Mouse (Mus musculus): ENCODE results near the gene Srsf3.
"Not testable (repeated sequence)": the region's sequence is repeated elsewhere in the genome, so short reads cannot be mapped to it uniquely, and the experiment has no call there.

The Srsf3 gene

GRCm38 (mm10) chr17:29063121-29063987 is 30.9 kb downstream of the Srsf3 start:
- no peak for DNase-seq (ENCODE audit: low spot score in 2 of 2)

GRCm38 (mm10) chr17:29063988-29064285 is 31.5 kb downstream of the Srsf3 start:
- DNase-seq (ENCODE audit: low spot score in 2 of 2), result no peak

- no peak for DNase-seq (ENCODE audit: low spot score in 2 of 2)
Observed at GRCm38 (mm10) chr17:29065245-29065940, 33.0 kb downstream of the Srsf3 start.

- no peak for DNase-seq (ENCODE audit: low spot score in 2 of 2)
Observed at GRCm38 (mm10) chr17:29065971-29066370, 33.5 kb downstream of the Srsf3 start.

- DNase-seq (ENCODE audit: low spot score in 2 of 2), result not testable (repeated sequence)
Observed at GRCm38 (mm10) chr17:29067416-29067815, 35.0 kb downstream of the Srsf3 start.

GRCm38 (mm10) chr17:29067847-29068246 is 35.4 kb downstream of the Srsf3 start:
- no peak for DNase-seq (ENCODE audit: low spot score in 2 of 2)

GRCm38 (mm10) chr17:29069063-29069462 is 36.6 kb downstream of the Srsf3 start:
- DNase-seq (ENCODE audit: low spot score in 2 of 2), result no peak

GRCm38 (mm10) chr17:29071820-29072219 is 39.4 kb downstream of the Srsf3 start:
- no peak for DNase-seq (ENCODE audit: low spot score in 2 of 2)

- no peak for DNase-seq (ENCODE audit: low spot score in 2 of 2)
Observed at GRCm38 (mm10) chr17:29072701-29073307, 40.4 kb downstream of the Srsf3 start.

- DNase-seq (ENCODE audit: low spot score in 2 of 2), result no peak
Observed at GRCm38 (mm10) chr17:29073313-29073712, 40.9 kb downstream of the Srsf3 start.

- DNase-seq (ENCODE audit: low spot score in 2 of 2), result no peak
Observed at GRCm38 (mm10) chr17:29074085-29074484, 41.7 kb downstream of the Srsf3 start.

- DNase-seq (ENCODE audit: low spot score in 2 of 2), result no peak
Observed at GRCm38 (mm10) chr17:29076235-29076634, 43.8 kb downstream of the Srsf3 start.

- DNase-seq (ENCODE audit: low spot score in 2 of 2), result peak; percentile 36 to 46
Observed at GRCm38 (mm10) chr17:29077786-29078509, 45.5 kb downstream of the Srsf3 start.

GRCm38 (mm10) chr17:29078519-29079383 is 46.3 kb downstream of the Srsf3 start:
- no peak for DNase-seq (ENCODE audit: low spot score in 2 of 2)

- no peak for DNase-seq (ENCODE audit: low spot score in 2 of 2)
Observed at GRCm38 (mm10) chr17:29080758-29081617, 48.6 kb downstream of the Srsf3 start.

GRCm38 (mm10) chr17:29081618-29082381 is 49.4 kb downstream of the Srsf3 start:
- peak; percentile 30 to 32 for DNase-seq (ENCODE audit: low spot score in 2 of 2)

GRCm38 (mm10) chr17:29083586-29083985 is 51.2 kb downstream of the Srsf3 start:
- no peak for DNase-seq (ENCODE audit: low spot score in 2 of 2)

- no peak for DNase-seq (ENCODE audit: low spot score in 2 of 2)
Observed at GRCm38 (mm10) chr17:29084656-29085055, 52.2 kb downstream of the Srsf3 start.

- no peak for DNase-seq (ENCODE audit: low spot score in 2 of 2)
Observed at GRCm38 (mm10) chr17:29085266-29085665, 52.8 kb downstream of the Srsf3 start.
